Mouse (Mus musculus) left cerebral cortex, postnatal 25 days (tissue): Measurements from ENCODE around the gene Rps6ka1. TPM values are rescaled to one million over a fixed set of nuclear protein-coding genes. Genes with fewer than 3 reads are reported as not detected.

Source experiments
- total RNA-seq, 2 experiments: library from RNA; stranded (reverse); gene quantifications; 2 replicates each; pipeline ENCODE4 v1.2.3; 2021

Rps6ka1 gene
- total RNA-seq, 2 experiments from 2014 or later, result 13.1 to 14.1 TPM

Other genes with a start within 250 kb of the Rps6ka1 start
- 10 to 100 TPM; 30.9 to 40.6 TPM for gene Zdhhc18, start 237.6 kb downstream of the Rps6ka1 start, total RNA-seq
- gene Pigv, start 215.2 kb downstream of the Rps6ka1 start, total RNA-seq, result 1 to 10 TPM; 6.9 to 7.4 TPM
- gene Arid1a, start 131.0 kb downstream of the Rps6ka1 start, total RNA-seq, result 10 to 100 TPM; 81.0 to 88.3 TPM
- gene Hmgn2, start 80.9 kb upstream of the Rps6ka1 start, total RNA-seq, result 100 to 1,000 TPM in 1 of 2 experiments, 10 to 100 TPM in 1; 95.1 to 113 TPM
- gene Dhdds, start 113.1 kb upstream of the Rps6ka1 start, total RNA-seq, result 10 to 100 TPM; 60.5 to 66.1 TPM
- gene Lin28a, start 131.0 kb upstream of the Rps6ka1 start, total RNA-seq, result not detected
- gene Zfp683, start 166.0 kb upstream of the Rps6ka1 start, total RNA-seq, result not detected
- gene Crybg2, start 173.0 kb upstream of the Rps6ka1 start, total RNA-seq, result 1 to 10 TPM; 1.8 to 2.7 TPM
- 1 to 10 TPM; 1.6 to 3.4 TPM for gene Cd52, start 207.3 kb upstream of the Rps6ka1 start, total RNA-seq
- gene Ubxn11, start 214.8 kb upstream of the Rps6ka1 start, total RNA-seq, result 10 to 100 TPM; 29.5 to 34.7 TPM
- 100 to 1,000 TPM; 212 to 218 TPM for gene Sh3bgrl3, start 241.0 kb upstream of the Rps6ka1 start, total RNA-seq